35 mouse cellular contexts compared by ENCODE assay signal in genomic region chr16:86090175-86090574, GRCm38 (mm10).
"Had no signal": no experiment of that assay in that cellular context is flagged by ENCODE, and none has a peak within 500 bp of the region (broad histone marks: within the 10 kb centered on the region; RNA-seq: fewer than 3 reads in every experiment).

No protein-coding gene starts in this region.

- H3K36me3 ChIP-seq: heart, embryonic 10.5 days; heart, embryonic 12.5 days; heart, embryonic 13.5 days; heart, embryonic 15.5 days; hindbrain, embryonic 10.5 days; hindbrain, embryonic 12.5 days; hindbrain, embryonic 13.5 days; hindbrain, embryonic 15.5 days; intestine, embryonic 15.5 days; kidney, embryonic 15.5 days had no signal

- DNase-seq: heart, adult 2 months; heart, postnatal 10 days; heart, postnatal 14 days; heart, postnatal 36 days; heart, postnatal 4 days; kidney, adult 11 months; kidney, adult 18-20 months; kidney, adult 2 months; kidney, adult 8-10 months; kidney, adult 9 months; kidney, postnatal 10 days; kidney, postnatal 14 days; kidney, postnatal 25 days; kidney, postnatal 36 days; kidney, postnatal 4 days; layer of hippocampus, adult 9-11 months had no signal

- ATAC-seq: hindbrain, embryonic 16.5 days; hindbrain, postnatal 0 days; inflammation-experienced regulatory T-cells, adult 6 months; intestine, embryonic 15.5 days; intestine, embryonic 16.5 days; intestine, postnatal 0 days had no signal

- H3K27me3 ChIP-seq: heart, embryonic 12.5 days; heart, embryonic 13.5 days; heart, embryonic 15.5 days; hindbrain, embryonic 12.5 days; hindbrain, embryonic 13.5 days; hindbrain, embryonic 15.5 days; intestine, embryonic 15.5 days; kidney, embryonic 15.5 days had no signal

- H3K9me3 ChIP-seq: heart, embryonic 10.5 days; heart, embryonic 12.5 days; heart, embryonic 13.5 days; heart, embryonic 15.5 days; hindbrain, embryonic 10.5 days; hindbrain, embryonic 12.5 days; hindbrain, embryonic 13.5 days; hindbrain, embryonic 15.5 days; intestine, embryonic 15.5 days; kidney, embryonic 15.5 days had no signal

- H3K4me3 ChIP-seq: heart, adult 2 months; heart, embryonic 10.5 days; heart, embryonic 12.5 days; heart, embryonic 13.5 days; heart, embryonic 15.5 days; hindbrain, embryonic 10.5 days; hindbrain, embryonic 12.5 days; hindbrain, embryonic 13.5 days; hindbrain, embryonic 15.5 days; intestine, embryonic 15.5 days; kidney, embryonic 15.5 days; layer of hippocampus, adult 2 months had no signal

- H3K9ac ChIP-seq: heart, embryonic 12.5 days; heart, embryonic 13.5 days; heart, embryonic 15.5 days; hindbrain, embryonic 12.5 days; hindbrain, embryonic 13.5 days; hindbrain, embryonic 14.5 days; hindbrain, embryonic 15.5 days; intestine, embryonic 15.5 days; kidney, embryonic 15.5 days had no signal

- H3K4me2 ChIP-seq: heart, embryonic 11.5 days; heart, embryonic 12.5 days; heart, embryonic 13.5 days; heart, embryonic 15.5 days; hindbrain, embryonic 12.5 days; hindbrain, embryonic 13.5 days; hindbrain, embryonic 14.5 days; hindbrain, embryonic 15.5 days; intestine, embryonic 15.5 days; kidney, embryonic 15.5 days had no signal

- H3K27ac ChIP-seq: heart, adult 2 months; heart, embryonic 10.5 days; heart, embryonic 13.5 days; heart, embryonic 15.5 days; hindbrain, embryonic 10.5 days; hindbrain, embryonic 12.5 days; hindbrain, embryonic 13.5 days; hindbrain, embryonic 14.5 days; hindbrain, embryonic 15.5 days; hindbrain, postnatal 0 days; intestine, embryonic 15.5 days; kidney, embryonic 15.5 days; kidney, postnatal 0 days; layer of hippocampus, adult 2 months had no signal

- H3K4me1 ChIP-seq: heart, embryonic 10.5 days; heart, embryonic 12.5 days; heart, embryonic 13.5 days; heart, embryonic 15.5 days; hindbrain, embryonic 10.5 days; hindbrain, embryonic 12.5 days; hindbrain, embryonic 13.5 days; hindbrain, embryonic 15.5 days; intestine, embryonic 15.5 days; kidney, embryonic 15.5 days had no signal
